Mouse (Mus musculus) megakaryocyte, embryonic 14.5 days (primary cell): Measurements from ENCODE around the gene Enc1.

Experiments
- FLI1 ChIP-seq: IDR thresholded peaks from 2 replicates; pipeline ENCODE4 v1.6.1; 2012; ENCODE audit warnings: low read length, inconsistent platforms, mixed read lengths
- GATA1 ChIP-seq: IDR thresholded peaks from 3 replicates; pipeline ENCODE4 v1.6.1; 2012; ENCODE audit warnings: mixed read lengths, low read length, inconsistent platforms, borderline replicate concordance

DNA sequence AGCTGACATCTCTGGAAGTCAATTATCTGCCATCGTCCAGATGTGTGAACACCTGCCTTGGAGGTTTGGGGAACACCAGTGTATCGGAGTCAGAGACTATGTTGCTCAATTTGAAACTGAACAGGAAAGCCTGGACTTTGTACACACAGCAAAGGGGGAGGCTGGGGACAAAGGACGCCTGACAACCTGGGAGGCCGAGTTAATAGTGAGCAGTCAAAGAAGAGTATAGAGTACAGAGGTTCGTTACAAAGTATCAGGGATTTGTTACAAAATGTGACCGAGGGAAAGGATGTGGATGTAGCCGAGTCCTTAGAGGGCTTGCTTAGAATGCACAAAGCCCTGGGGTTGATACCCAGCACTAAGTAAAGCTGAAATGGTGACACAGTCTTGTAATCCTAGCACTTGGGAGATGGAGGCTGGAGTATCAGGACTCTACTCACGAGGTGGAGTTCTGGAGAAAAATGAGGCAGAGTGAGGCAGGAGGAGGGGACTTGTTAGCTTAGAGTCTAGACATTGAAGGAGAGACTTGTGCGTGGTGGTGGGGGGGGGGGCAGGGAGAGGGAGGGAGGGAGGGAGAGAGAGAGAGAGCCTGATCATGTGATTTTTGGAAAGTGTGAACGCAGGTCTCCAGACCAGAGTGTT lies 16.4 kb upstream of the Enc1 start:
- no peak for TF ChIP-seq GATA1
- no peak for TF ChIP-seq FLI1
